Mouse (Mus musculus) thymus, adult 2 months (tissue): Measurements from ENCODE around the gene Bsn. TPM values are rescaled to one million over a fixed set of nuclear protein-coding genes. Genes with fewer than 3 reads are reported as not detected.

Source experiments
- DNase-seq: peaks from one replicate; pipeline ENCODE4 v3.0.0; 2021
- H3K27ac ChIP-seq: fragments of 200-500 bp; 2 replicates; pipeline ENCODE4 v1.5.1; 2012; ENCODE audit warnings: low read length, control low read depth; ENCODE audit not compliant: control insufficient read depth, insufficient read depth
- H3K27me3 ChIP-seq: fragments of 200-500 bp; 2 replicates; pipeline ENCODE4 v1.6.1; 2012; ENCODE audit warnings: mild to moderate bottlenecking, low read length, moderate library complexity, mixed read lengths; ENCODE audit not compliant: control insufficient read depth, insufficient read depth
- H3K36me3 ChIP-seq: fragments of 200-500 bp; 2 replicates; pipeline ENCODE4 v1.6.1; 2012; ENCODE audit warnings: mild to moderate bottlenecking, low read length, moderate library complexity; ENCODE audit not compliant: control insufficient read depth, insufficient read depth
- H3K4me1 ChIP-seq: fragments of 200-500 bp; replicated peaks from 2 replicates; pipeline ENCODE4 v1.6.1; 2012; ENCODE audit warnings: low read length; ENCODE audit not compliant: control insufficient read depth, insufficient read depth
- H3K4me3 ChIP-seq: fragments of 200-500 bp; 2 replicates; pipeline ENCODE4 v1.5.1; 2012; ENCODE audit warnings: mild to moderate bottlenecking, low read length, control low read depth, moderate library complexity; ENCODE audit not compliant: control insufficient read depth, insufficient read depth
- CTCF ChIP-seq: fragments of 200-500 bp; IDR thresholded peaks from 2 replicates; pipeline ENCODE4 v1.5.1; 2012; ENCODE audit warnings: mild to moderate bottlenecking, control low read depth, low read length, moderate library complexity, borderline replicate concordance; ENCODE audit not compliant: control insufficient read depth, poor library complexity, insufficient read depth; ENCODE audit errors: extremely low read depth
- POLR2A ChIP-seq: fragments of 200-500 bp; IDR thresholded peaks from 2 replicates; pipeline ENCODE4 v1.6.1; 2012; ENCODE audit warnings: mild to moderate bottlenecking, low read length, control low read depth, moderate library complexity; ENCODE audit not compliant: control insufficient read depth, poor library complexity, insufficient read depth; ENCODE audit errors: extremely low read depth
- WGBS: fragments of 180-500 bp; shearing (Covaris S2); methylation state at CpG from one replicate; pipeline ENCODE4 v1.1.7; 2018; 5-methylcytosine and 5-hydroxymethylcytosine counted together
- polyA plus RNA-seq: library from polyadenylated mRNA; depleted of rRNA; stranded (reverse); fragments of >200 nt; gene quantifications from 2 replicates; pipeline ENCODE4 v1.2.3, GENCODE M21; 2012

Bsn gene
- polyA plus RNA-seq, 1 experiment = 2.6 TPM

DNA sequence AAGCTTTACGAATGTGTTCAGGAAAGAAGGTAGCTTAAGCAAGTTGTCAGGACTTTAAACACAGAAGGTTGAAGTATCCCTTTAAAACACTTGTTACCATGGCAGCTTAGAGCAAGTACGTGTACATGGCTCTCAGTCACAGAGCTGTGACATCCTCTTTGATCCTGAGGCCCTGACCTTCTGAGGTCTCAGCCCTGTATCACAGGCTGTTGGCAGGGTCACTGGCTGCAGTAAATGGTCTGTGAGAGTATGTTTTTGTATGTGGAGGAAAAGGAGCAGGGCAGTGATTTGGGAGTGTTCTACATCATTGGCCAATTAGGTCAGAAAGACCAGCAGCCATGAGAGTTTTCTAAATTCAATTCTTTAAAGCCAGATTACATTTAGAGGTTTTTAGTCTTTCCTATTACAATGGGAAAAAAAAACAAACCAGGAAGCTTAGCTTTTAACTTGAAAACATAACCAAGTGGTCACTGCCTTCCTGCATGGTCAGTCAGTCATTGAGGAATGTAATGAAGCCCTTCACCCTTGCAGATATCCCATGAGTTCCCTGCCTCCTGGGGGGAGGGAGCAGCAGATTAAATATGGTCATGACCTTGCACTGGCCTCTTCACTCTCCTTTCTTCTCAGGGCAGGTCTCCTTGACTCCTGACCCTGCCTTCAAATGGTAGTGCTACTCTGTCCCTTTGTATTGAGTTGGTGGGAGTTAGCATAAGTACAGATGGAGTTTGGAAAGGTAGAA is 37.9 kb upstream of the Bsn start:
- 77% methylated on average over 2 of the region's 2 CpGs for WGBS
- Histone ChIP-seq H3K4me3 (no peak overlapping the region), H3K27ac (no peak overlapping the region), H3K4me1 (no peaks in the 10 kb centered on the region), H3K27me3 (no peaks in the 10 kb centered on the region), H3K36me3 (no peaks in the 10 kb centered on the region)
- DNase-seq = no peak
- TF ChIP-seq POLR2A = no peak
- no peak for TF ChIP-seq CTCF

- DNase-seq = no peak
- no peaks in the 10 kb centered on the region for H3K4me1 ChIP-seq
- TF ChIP-seq CTCF (no peak), POLR2A (no peak)
- H3K27me3 ChIP-seq = no peaks in the 10 kb centered on the region
- no peak overlapping the region for H3K4me3 ChIP-seq
- no peak overlapping the region for H3K27ac ChIP-seq
- H3K36me3 ChIP-seq = no peaks in the 10 kb centered on the region
- 96% methylated on average over 2 of the region's 2 CpGs for WGBS
These were observed 35.0 kb upstream of the Bsn start for GRCm38 (mm10) chr9:108225166-108225565.

DNA sequence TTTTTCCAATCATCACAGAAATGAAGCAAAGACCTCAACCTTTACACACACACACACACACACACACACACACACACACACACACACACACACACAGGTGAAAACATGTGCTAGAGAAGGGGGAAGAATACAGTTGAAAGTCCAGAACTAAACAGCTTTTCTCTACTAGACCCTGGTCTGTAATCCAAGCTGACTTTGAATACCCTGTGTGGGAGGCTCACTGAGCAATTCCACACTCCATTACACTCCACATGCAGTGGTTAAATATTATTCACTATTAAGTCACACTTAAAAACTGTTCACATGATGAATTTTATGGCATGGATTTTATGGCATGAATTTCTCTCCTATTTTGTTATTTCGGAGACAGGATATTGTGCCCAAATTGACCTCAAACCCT is 33.4 kb upstream of the Bsn start:
- no peak overlapping the region for H3K27ac ChIP-seq
- WGBS = 93% methylated on average over 1 of the region's 1 CpGs
- no peaks in the 10 kb centered on the region for H3K27me3 ChIP-seq
- TF ChIP-seq POLR2A (no peak), CTCF (no peak)
- no peaks in the 10 kb centered on the region for H3K36me3 ChIP-seq
- no peak overlapping the region for H3K4me3 ChIP-seq
- no peaks in the 10 kb centered on the region for H3K4me1 ChIP-seq
- no peak for DNase-seq

GRCm38 (mm10) chr9:108221566-108221965 is 31.4 kb upstream of the Bsn start:
- no peak for DNase-seq
- peaks cover 3% of the 10 kb centered on the region; the same call in 1 of the 2 replicates for H3K36me3 ChIP-seq
- no peak overlapping the region for H3K27ac ChIP-seq
- no peaks in the 10 kb centered on the region for H3K4me1 ChIP-seq
- no peak overlapping the region for H3K4me3 ChIP-seq
- TF ChIP-seq POLR2A = no peak
- TF ChIP-seq CTCF = no peak
- no peaks in the 10 kb centered on the region for H3K27me3 ChIP-seq
- WGBS = 98% methylated on average over 3 of the region's 3 CpGs

- WGBS = 95% methylated on average over 1 of the region's 1 CpGs
- Histone ChIP-seq H3K27ac (no peak overlapping the region), H3K4me1 (no peaks in the 10 kb centered on the region), H3K27me3 (no peaks in the 10 kb centered on the region), H3K36me3 (peaks cover 3% of the 10 kb centered on the region; the same call in 1 of the 2 replicates), H3K4me3 (no peak overlapping the region)
- no peak for TF ChIP-seq CTCF
- TF ChIP-seq POLR2A = no peak
- DNase-seq = no peak
These were observed 30.2 kb upstream of the Bsn start for GRCm38 (mm10) chr9:108220380-108220774.

GRCm38 (mm10) chr9:108219766-108220379 is 29.7 kb upstream of the Bsn start:
- Histone ChIP-seq H3K27ac (no peak overlapping the region), H3K4me1 (no peaks in the 10 kb centered on the region), H3K27me3 (no peaks in the 10 kb centered on the region), H3K36me3 (peaks cover 3% of the 10 kb centered on the region; the same call in 1 of the 2 replicates), H3K4me3 (no peak overlapping the region)
- DNase-seq = no peak
- 94% methylated on average over 12 of the region's 12 CpGs for WGBS
- TF ChIP-seq POLR2A (no peak), CTCF (no peak)
